Mouse (Mus musculus) erythroblast, adult 5-6 weeks (primary cell): ENCODE measurements around the gene Tph1. TPM values are rescaled to one million over a fixed set of nuclear protein-coding genes. Genes with fewer than 3 reads are reported as not detected.
"Not testable (repeated sequence)": the region's sequence is repeated elsewhere in the genome, so short reads cannot be mapped to it uniquely, and the experiment has no call there.

ENCODE experiments used
- ATAC-seq: replicated peaks from 2 replicates; pipeline ENCODE4 v1.8.0; 2016; ENCODE audit warnings: moderate number of reproducible peaks, mild to moderate bottlenecking, moderate TSS enrichment, inconsistent platforms; ENCODE audit not compliant: poor library complexity, low FRiP score, severe bottlenecking
- total RNA-seq, 2 experiments: library from RNA; stranded (forward) in 1 of 2; stranded (reverse) in 1 of 2; fragments of 150-400 nt in 1 of 2; fragments of 200-764, 138-1000 nt in 1 of 2; gene quantifications; 2 replicates each; pipeline versions ENCODE4 v1.2.3 to v1.2.4; 2015 to 2017; ENCODE audit warnings: low replicate concordance in 2 of 2

Gene Tph1
- total RNA-seq (2015; ENCODE audit: low replicate concordance) = not detected in 2 replicates
- total RNA-seq (2017; ENCODE audit: low replicate concordance) = not detected in 2 replicates

GRCm38 (mm10) chr7:46672160-46672672 is at the start of gene Tph1:
Gene Tph1, minus strand, starts transcription at chr7:46672537.
- no peak for ATAC-seq

DNA sequence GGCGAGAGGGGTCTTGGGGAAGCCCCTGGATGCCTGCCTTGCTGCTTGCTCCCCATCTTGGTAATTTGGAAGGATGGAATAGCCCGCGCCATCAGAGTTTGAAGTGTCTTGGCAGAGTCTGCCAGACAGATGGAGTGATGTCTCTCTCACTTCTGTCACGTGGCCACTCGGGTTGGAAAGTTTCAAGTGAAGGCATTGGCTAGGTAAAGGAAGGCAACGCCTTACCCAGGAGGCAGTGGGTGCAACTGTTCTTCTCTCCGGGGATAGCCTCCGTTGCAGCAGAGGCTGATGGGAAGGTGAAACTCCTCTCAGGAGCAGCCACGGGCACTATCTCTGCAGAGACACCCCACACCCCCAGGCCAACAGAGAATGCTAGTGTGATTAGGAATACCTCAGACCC is 48.1 kb upstream of the Tph1 start:
- no peak for ATAC-seq

GRCm38 (mm10) chr7:46719526-46719925 is 47.2 kb upstream of the Tph1 start:
- ATAC-seq = no peak

GRCm38 (mm10) chr7:46718591-46719270 is 46.4 kb upstream of the Tph1 start:
- ATAC-seq = no peak

DNA sequence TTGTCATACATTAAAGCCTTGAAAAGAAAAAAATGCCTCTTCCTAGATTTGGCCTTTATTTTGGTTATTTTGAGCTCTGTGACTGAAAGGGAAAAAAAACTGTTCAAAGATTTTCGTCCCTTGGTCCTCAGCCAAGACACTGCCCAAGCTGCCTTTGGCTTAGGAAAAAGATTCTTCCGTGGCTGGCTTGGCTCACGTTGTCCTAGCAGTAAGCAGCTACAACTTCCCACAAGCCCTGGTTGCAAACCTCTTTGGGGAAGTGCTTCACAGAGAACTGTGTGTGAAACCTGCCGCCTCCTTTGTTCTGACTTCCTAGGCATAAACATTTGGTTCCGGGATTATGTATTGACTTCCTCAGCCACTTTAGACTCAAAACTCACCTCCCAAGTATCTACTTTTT is 44.6 kb upstream of the Tph1 start:
- ATAC-seq = no peak

- no peak for ATAC-seq
These were observed 43.3 kb upstream of the Tph1 start, which contains the start of gene Saa3 for GRCm38 (mm10) chr7:46715600-46715999. Gene Saa3, minus strand, starts transcription at chr7:46715700.

- ATAC-seq = peak; percentile 53; the same call in 1 of the 2 replicates
These were observed 42.2 kb upstream of the Tph1 start for GRCm38 (mm10) chr7:46714518-46714917.

- ATAC-seq = no peak
These were observed 39.9 kb upstream of the Tph1 start for GRCm38 (mm10) chr7:46712250-46712649.

DNA sequence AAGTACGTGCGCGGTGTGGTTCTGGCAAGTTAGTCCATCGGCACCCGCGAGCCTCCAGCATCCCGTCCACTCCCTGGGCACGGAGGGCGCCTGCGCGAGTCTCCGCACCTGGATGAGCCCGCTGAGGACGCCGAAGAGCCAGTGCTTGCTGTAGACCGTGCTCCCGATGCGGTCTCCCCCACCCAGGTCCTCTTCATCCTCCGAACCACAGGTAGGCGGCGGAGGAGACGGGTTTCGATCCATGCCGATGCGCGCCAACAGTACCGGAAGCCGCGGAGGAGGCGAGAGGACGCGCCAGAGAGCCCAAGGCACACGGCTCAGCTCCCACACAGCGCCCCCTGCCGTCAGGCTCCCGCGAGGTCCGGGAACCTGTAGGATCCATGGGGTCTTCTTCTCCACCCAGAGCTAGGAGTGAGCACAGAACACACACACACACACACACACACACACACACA is 38.1 kb upstream of the Tph1 start, which contains the start of gene Saal1:
Gene Saal1, minus strand, starts transcription at position 291 of the 455 bp plus-strand sequence.
- ATAC-seq = peak; percentile 94

- ATAC-seq = no peak
These were observed 28.2 kb upstream of the Tph1 start for GRCm38 (mm10) chr7:46700521-46701025.

DNA sequence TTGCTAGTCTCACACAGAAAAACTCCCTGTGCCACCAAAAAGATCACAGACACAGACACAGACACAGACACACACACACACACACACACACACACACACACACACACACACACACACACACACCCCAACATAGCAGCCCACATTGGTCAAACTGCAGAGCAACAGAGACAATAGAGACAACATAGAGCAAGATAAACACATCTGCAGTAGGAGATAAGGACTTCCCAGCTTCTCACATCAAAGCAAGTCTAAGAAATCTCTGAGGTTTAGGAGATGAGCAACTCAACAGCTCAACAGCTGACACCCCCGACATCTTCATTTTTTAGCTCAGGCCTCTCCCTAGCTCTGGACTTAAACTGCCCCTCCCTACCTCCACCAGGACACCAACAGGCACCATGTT is 24.4 kb upstream of the Tph1 start:
- ATAC-seq = no peak

DNA sequence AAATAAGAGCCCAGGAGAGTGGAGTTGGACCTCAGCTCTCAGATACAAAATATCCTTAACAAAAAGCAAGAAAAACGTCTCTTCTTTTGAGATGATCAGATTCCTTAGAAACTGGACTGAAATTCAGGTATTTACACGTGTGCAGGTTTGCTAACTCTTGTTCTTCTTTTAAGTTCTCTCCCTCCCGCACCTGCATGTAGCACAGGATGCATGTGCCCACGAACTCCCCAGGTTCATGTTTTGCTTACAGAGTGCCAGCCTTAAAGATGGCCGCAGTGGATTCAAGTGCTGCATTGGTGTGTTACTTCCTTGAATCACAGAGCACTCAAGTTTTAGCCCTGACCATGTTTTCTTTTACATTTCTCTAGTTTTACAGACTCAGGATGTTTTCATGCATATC is 14.5 kb upstream of the Tph1 start:
- ATAC-seq = no peak

- no peak for ATAC-seq
These were observed 8.4 kb upstream of the Tph1 start for GRCm38 (mm10) chr7:46680732-46681131.

DNA sequence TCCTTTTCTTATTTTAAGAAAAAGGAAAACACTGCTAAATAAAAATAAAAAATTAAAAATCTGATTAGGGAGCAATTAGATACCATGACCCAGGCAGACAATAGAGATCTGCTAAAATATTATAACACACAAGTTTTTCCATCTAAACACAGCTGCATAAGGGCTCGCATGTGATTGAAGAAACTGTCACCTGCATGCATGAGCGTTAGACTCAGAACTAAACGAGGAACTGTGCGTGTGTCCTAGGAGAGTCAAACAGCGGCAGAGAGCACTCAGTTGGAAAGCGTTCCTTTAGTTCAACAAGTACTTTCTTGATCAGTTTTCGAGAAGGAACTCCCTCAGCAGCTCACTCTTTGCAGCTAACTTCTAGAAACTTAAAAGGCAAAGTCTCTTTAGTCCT is 6.7 kb upstream of the Tph1 start:
- ATAC-seq = not testable (repeated sequence)

GRCm38 (mm10) chr7:46678417-46678816 is 6.1 kb upstream of the Tph1 start:
- ATAC-seq = no peak

GRCm38 (mm10) chr7:46676808-46677360 is 4.5 kb upstream of the Tph1 start:
- no peak for ATAC-seq

GRCm38 (mm10) chr7:46675886-46676285 is 3.5 kb upstream of the Tph1 start:
- ATAC-seq = no peak

GRCm38 (mm10) chr7:46675061-46675460 is 2.7 kb upstream of the Tph1 start:
- no peak for ATAC-seq

DNA sequence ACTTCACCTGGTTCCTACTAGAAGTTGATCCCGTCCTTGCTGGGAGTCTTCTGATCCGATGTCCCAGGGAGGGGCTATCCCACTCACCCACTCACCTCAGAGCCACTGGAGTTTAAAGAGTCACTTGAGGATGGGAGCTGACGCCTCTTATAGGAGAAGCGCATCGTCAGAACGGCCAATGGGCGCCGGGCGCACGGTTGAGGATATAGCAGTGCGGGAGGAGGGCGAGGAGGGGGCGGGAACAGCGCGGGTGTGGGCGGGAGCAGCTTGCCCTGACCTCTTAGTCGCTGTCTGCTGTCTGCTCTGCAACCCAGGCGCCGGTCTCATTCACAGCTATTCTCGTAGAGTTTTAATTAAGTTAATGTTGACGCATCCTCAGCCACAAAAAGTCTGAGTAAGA is 5.1 kb downstream of the Tph1 start:
- ATAC-seq = no peak

DNA sequence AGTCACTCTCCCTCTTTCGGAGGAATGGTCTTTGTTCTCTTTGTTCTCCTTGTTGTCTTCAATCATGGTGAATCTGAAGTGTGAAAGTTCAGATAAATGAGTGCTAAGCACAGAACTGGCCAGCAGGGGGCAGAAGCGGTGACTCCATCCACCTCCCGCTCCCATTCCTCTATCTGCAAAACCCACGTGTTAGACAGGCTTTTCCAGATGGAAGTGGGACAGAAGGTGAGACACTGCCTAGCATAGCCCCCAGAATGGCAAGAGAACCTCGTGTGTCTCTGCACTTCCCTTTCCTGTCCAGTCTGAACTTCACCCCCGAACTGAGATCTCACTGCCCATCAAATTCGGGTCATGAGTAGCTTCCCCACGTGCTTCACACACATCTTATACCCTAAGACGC is 7.1 kb downstream of the Tph1 start:
- no peak for ATAC-seq

GRCm38 (mm10) chr7:46661591-46662090 is 10.7 kb downstream of the Tph1 start:
- ATAC-seq = no peak
